Mouse (Mus musculus): ENCODE data around the gene A1cf. TPM values are rescaled to one million over a fixed set of nuclear protein-coding genes. Genes with fewer than 3 reads are reported as not detected.
A peak's percentile ranks its signal among the peaks of the same experiment; 100 is the strongest.

A1cf gene
- total RNA-seq (2021): not detected

GRCm38 (mm10) chr19:31868521-31868920, at the start of gene A1cf:
TSS of gene A1cf (plus strand) at chr19:31868764.
- no peak for DNase-seq (ENCODE audit: low spot score in 2 of 2)
- intact Hi-C loops (cut with DNase I): no loop called here

DNA sequence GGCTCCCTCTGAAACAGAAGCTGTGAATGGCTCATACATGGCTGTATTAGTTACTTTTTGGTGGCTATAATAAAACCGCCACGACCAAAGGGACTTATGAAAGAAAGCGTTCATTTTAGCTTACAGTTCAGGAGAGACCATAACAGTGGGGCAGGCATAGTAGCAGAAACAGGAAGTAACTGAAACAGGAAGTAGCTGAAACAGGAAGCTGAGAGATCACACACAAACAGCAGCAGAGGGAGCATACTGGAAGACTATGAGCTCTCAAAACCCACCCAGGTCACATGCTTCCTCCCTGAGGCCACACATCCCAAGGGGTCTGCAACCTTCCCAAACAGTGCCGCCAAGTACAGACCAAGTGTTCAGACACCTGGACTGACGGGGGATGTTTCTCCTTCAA, 34.3 kb upstream of the A1cf start:
- intact Hi-C loops (cut with DNase I): no loop called here
- no peak for DNase-seq (ENCODE audit: low spot score in 2 of 2)

- DNase-seq (ENCODE audit: low spot score in 2 of 2): peak; percentile 15 to 78
- intact Hi-C loops (cut with DNase I): loop anchor here (5.0 kb wide), 1 partner anchor 105 kb away; no protein-coding TSS in a partner anchor
Observed at GRCm38 (mm10) chr19:31861909-31862308, 6.7 kb upstream of the A1cf start.

DNA sequence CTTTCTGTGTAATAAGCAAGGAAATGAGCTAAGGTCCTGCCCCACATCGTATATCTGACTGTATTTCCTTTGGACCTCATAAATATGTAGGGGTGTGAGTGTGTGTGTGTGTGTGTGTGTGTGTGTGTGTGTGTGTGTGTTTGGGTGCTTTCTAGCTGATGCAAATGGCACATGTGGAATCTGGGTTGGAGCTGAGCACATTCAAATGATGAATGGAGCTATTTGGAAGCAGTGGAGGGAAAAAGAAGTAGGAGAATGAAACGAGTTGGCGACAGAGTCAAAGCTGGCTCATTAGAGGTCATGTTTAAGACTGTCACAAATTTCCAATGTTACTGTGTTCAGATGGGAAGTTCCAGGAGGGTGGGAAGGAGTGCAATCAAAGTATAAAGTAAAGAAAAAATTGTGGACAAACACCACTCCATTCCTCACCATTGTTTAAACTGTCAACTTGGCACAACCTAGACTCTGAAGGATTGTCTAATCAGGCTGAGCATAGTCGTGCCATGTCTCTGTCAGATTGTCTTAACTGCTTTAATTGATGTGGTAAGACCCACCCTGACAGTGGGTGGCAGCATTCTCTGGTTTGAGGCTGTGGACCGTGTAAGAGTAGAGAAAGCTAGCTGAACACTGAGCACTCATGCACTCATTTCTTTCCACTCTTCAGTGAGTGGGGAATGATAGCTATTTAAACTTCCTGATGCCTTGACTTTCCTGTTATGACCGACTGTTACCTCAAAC, 5.9 kb upstream of the A1cf start:
- no peak for DNase-seq (ENCODE audit: low spot score in 2 of 2)
- intact Hi-C loops (cut with DNase I): loop anchor here (5.0 kb wide), 1 partner anchor 105 kb away; no protein-coding TSS in a partner anchor

- intact Hi-C loops (cut with DNase I): no loop called here
Observed at GRCm38 (mm10) chr19:31865451-31865850, 3.1 kb upstream of the A1cf start.

DNA sequence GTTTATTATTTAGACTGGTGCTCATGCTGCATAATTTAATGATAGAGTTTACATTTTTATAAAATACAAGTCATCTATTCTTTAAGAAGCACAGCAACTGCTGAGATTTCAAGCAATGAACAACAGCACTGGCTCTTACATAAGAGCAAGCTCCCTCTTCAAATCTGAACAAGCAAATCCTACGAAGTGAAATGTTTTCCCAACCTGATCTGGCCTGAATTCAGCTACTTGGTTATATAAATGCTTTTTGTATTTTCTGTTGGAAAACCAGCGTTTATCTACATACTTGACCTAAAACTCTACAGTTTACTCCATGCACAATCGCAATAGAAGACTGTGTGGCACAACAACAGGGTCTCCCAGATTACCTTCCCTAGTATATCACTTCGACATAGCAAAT, 488 bp upstream of the A1cf start:
- no peak for DNase-seq (ENCODE audit: low spot score in 2 of 2)
- intact Hi-C loops (cut with DNase I): no loop called here

More at GRCm38 (mm10) chr19:31865451-31865850, 3.1 kb upstream of the A1cf start:
- no peak for DNase-seq (ENCODE audit: low spot score in 2 of 2)

- intact Hi-C loops (cut with DNase I): no loop called here
- DNase-seq (ENCODE audit: low spot score in 2 of 2): no peak
Observed at GRCm38 (mm10) chr19:31868971-31869370, 407 bp downstream of the A1cf start.

GRCm38 (mm10) chr19:31871377-31871776, 2.8 kb downstream of the A1cf start:
- intact Hi-C loops (cut with DNase I): no loop called here
- DNase-seq (ENCODE audit: low spot score in 2 of 2): no peak

DNA sequence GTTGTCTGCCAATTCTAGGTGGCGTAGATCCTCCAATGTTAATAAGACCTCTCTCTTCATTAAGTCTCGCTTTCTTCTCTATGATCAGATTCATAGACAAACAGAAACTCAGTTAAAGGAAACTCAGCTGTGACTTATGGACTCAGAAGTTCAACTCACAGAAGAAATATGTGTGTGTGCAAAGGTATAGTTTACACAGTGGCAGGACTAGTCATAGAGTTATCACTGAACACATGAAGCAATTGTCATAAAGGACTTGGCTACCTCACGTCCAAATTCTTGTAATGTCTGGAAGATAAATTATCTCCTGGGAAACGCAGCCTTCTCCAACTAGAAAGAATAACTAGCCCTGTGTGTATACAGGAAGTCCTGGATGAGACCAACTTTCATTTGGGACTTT, 9.4 kb downstream of the A1cf start:
- intact Hi-C loops (cut with DNase I): no loop called here
- DNase-seq (ENCODE audit: low spot score in 2 of 2): no peak

- intact Hi-C loops (cut with DNase I): no loop called here
- no peak for DNase-seq (ENCODE audit: low spot score in 2 of 2)
Observed at GRCm38 (mm10) chr19:31884594-31884993, 16.0 kb downstream of the A1cf start.

GRCm38 (mm10) chr19:31887275-31887674, 18.7 kb downstream of the A1cf start:
- intact Hi-C loops (cut with DNase I): no loop called here

DNA sequence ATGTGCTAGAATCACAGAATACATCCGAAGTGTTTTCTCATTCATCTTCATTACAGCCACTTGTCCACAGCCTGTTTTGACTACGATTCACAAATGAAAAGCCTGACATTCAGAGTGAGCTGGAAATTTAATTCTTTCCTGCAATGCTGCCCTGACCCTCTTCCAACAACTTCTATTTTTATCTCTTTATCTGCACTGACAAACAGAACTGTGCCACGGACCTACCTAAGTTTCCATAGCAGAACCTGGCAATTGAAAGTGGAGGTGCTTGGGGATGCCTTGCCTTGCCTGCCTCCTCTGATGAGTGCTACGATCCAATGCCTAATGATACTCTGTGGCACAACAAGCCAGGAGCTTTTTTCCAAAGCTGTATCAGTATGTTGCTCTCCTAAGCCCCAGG, 21.4 kb downstream of the A1cf start:
- DNase-seq (ENCODE audit: low spot score in 2 of 2): no peak
- intact Hi-C loops (cut with DNase I): no loop called here

More at GRCm38 (mm10) chr19:31887275-31887674, 18.7 kb downstream of the A1cf start:
- DNase-seq (ENCODE audit: low spot score in 2 of 2): no peak

- DNase-seq (ENCODE audit: low spot score in 2 of 2): no peak
- intact Hi-C loops (cut with DNase I): no loop called here
Observed at GRCm38 (mm10) chr19:31891001-31891893, 22.7 kb downstream of the A1cf start.

DNA sequence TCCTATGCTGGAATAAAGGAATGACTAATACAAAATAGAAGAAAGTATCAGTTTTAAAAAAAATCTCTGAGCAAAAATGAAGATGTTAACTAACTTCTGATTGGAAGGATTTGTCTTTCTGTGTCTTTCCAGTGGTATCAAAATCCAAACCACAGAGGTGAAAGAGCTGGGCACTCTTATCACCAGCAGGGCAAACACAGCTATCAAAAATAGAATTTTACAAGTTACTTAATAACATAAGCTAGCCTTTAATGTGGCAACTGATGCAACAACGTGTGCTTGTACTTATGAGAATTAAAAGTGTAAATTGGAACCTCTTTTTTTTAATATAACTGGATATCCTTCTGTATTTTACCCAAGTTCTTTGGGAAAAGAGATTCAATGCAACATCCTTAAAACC, 27.4 kb downstream of the A1cf start:
- intact Hi-C loops (cut with DNase I): no loop called here
- no peak for DNase-seq (ENCODE audit: low spot score in 2 of 2)

DNA sequence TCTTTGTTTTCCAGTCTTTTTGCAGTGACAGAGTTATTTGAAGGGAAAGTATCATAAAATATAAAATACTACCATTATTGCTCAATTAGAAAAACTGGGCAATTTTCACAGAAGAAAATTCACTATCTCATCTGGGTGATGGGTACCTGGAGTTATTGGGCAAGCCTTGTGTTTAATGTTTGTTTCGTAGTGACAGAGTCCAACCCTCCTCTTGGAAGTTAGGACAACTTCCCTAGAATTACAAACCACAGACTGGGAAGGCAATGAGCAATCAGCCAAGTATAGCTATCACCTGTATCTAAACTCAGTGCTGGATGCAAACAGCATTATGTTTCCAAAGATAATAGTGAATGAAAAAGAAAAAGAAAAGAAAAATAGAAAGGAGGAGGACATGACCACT, 28.1 kb downstream of the A1cf start:
- intact Hi-C loops (cut with DNase I): no loop called here
- DNase-seq (ENCODE audit: low spot score in 2 of 2): no peak

DNA sequence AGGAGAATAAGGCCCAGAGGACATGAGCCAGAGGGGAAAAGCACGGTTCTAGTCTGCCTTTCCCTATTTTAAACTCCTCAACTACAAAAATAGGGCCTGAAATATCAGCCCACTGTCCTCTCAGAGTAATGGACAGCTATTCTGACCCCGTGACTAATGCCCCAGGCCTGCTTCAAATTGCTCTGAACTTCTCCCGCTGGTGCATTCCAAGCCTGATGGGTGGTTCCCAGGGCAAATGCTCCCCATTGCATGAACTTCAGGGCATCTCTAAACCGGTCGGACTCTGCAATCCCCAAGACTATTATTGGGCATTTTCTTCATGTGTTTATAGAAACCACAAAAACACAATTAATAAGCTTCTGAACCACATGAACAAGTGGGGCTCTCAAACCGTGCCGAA, 37.1 kb downstream of the A1cf start:
- intact Hi-C loops (cut with DNase I): no loop called here
- no peak for DNase-seq (ENCODE audit: low spot score in 2 of 2)

DNA sequence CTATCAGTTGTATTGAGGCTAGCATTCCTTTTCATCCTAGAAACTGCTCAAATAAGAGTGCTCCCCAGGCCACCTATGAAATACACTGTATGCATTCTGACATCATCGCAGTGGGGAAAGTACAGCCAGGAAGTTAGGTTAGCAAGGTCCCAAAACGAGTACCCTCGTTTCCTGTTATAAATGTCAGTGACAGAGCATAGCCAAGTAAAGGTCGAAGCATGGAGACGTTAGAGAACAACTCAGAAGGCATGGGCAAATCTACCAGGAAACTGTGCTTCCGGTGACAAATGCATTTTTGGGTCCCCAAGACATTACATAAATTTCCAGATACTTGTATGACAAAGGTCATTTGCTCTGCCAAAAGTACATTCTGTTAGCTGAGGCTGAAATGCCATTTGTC, 41.9 kb downstream of the A1cf start:
- no peak for DNase-seq (ENCODE audit: low spot score in 2 of 2)
- intact Hi-C loops (cut with DNase I): no loop called here

DNA sequence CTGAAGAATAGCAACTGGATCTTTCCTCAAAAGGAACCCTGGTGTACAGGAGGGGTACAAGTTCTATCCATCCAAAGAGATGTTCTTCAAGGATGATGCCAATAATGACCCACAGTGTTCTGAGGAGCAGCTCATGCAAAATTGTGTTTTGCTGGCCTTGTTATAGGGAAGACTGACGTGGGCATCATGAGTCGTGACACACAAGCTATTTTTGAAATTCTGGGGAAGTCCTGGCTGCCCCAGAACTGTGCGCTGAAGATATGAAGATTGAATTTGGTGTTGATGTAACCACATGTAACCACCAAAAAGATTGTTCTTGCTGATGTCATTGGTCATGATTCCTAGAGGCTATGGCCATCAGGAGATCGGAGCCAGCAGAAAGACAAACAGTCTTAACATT, 45.4 kb downstream of the A1cf start:
- DNase-seq (ENCODE audit: low spot score in 2 of 2): no peak
- intact Hi-C loops (cut with DNase I): no loop called here

GRCm38 (mm10) chr19:31920357-31920756, 51.8 kb downstream of the A1cf start:
- intact Hi-C loops (cut with DNase I): no loop called here

DNA sequence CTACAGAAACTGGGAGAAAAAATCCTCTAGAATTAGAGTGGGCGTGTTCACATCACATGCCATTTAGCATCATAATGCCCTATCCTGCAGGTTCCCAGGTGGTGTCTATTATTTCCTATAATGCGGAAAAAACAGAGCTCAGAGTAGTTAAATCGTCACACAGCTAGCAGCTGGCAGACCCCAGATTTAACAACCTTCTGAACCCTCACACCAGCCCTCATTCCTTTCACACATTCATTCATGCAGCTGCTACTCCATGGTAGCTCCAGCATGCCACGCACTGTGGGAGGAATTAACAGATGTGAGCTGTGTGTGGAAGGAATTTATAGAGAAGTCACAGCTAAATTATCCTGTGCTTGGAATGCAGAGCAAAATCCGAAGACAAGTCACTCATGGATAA, 53.3 kb downstream of the A1cf start:
- intact Hi-C loops (cut with DNase I): no loop called here
- peak; percentile 3 to 53 for DNase-seq (ENCODE audit: low spot score in 2 of 2)

More at GRCm38 (mm10) chr19:31920357-31920756, 51.8 kb downstream of the A1cf start:
- DNase-seq (ENCODE audit: low spot score in 2 of 2): no peak

Data from left cerebral cortex, postnatal 25 days (tissue).